Mouse (Mus musculus) spleen, adult 2 months (tissue): ENCODE measurements around the gene Aldh16a1.

Experiments used
- CTCF ChIP-seq: fragments of 200-500 bp; IDR thresholded peaks from 2 replicates; pipeline ENCODE4 v1.5.1; 2011; ENCODE audit warnings: mild to moderate bottlenecking, inconsistent platforms; ENCODE audit not compliant: insufficient read depth, insufficient read length, insufficient replicate concordance; ENCODE audit errors: extremely low read depth
- POLR2A ChIP-seq: fragments of 200-500 bp; IDR thresholded peaks from 2 replicates; pipeline ENCODE4 v1.6.1; 2011; ENCODE audit warnings: low read depth, low read length, inconsistent platforms

DNA sequence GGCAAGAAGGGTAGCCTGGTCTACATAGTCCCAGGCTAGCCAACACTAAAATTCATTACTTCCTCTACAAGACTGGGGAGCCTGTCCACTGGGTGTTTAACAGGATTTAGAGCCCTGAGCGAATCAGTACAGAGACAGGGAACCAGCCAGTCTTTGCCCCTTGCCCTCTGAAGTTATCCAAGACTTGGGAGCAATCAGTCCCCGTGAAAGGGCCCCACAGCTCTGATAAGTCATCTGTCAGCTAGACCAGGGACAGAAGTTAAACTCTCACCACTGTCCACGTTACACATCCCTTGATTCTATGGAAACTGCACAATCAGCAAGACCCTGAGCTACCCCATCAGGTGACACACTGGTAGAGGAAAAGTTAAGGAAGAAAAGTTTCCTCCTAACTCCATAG lies 41.9 kb downstream of the Aldh16a1 start:
- TF ChIP-seq POLR2A (no peak), CTCF (no peak)
